Mouse (Mus musculus) left cerebral cortex, postnatal 10 days (tissue): ENCODE results near the gene Hist2h2ab. TPM values are rescaled to one million over a fixed set of nuclear protein-coding genes. Genes with fewer than 3 reads are reported as not detected.
A peak's percentile ranks its signal among the peaks of the same experiment; 100 is the strongest.
"Not testable (repeated sequence)": the region's sequence is repeated elsewhere in the genome, so short reads cannot be mapped to it uniquely, and the experiment has no call there.

ENCODE experiments used
- DNase-seq, 2 experiments: peaks; one replicate each; pipeline ENCODE4 v3.0.0; 2021 to 2022; ENCODE audit warnings: low spot score in 2 of 2, mixed read lengths in 1 of 2; ENCODE audit errors: extremely low spot score in 1 of 2
- intact Hi-C: fragments of 180-260 bp; cut with DNase I; formaldehyde crosslinking; loops from one replicate; pipeline ENCODE4 v1.15.1; 2025
- total RNA-seq, 2 experiments: library from RNA; stranded (reverse); gene quantifications; 2 replicates each; pipeline ENCODE4 v1.2.3; 2021

The Hist2h2ab gene
- 10 to 100 TPM; 13.8 to 16.7 TPM for total RNA-seq

GRCm38 (mm10) chr3:96219661-96220130 is at the start of gene Hist2h2ab, which contains the start of gene Bola1:
Gene Hist2h2ab, plus strand, starts transcription at chr3:96219865.
Gene Bola1, minus strand, starts transcription at chr3:96219709.
- intact Hi-C loops, result loop anchor here (10.0 kb wide), 1 partner anchor 255 kb away; no protein-coding TSS in a partner anchor
- DNase-seq, result peak; percentile 74 to 89

GRCm38 (mm10) chr3:96170276-96170675 is 49.4 kb upstream of the Hist2h2ab start:
- no peak for DNase-seq
- intact Hi-C loops, result no loop called here

- no peak for DNase-seq
- intact Hi-C loops, result no loop called here
Measured at GRCm38 (mm10) chr3:96170976-96171545, 48.6 kb upstream of the Hist2h2ab start.

DNA sequence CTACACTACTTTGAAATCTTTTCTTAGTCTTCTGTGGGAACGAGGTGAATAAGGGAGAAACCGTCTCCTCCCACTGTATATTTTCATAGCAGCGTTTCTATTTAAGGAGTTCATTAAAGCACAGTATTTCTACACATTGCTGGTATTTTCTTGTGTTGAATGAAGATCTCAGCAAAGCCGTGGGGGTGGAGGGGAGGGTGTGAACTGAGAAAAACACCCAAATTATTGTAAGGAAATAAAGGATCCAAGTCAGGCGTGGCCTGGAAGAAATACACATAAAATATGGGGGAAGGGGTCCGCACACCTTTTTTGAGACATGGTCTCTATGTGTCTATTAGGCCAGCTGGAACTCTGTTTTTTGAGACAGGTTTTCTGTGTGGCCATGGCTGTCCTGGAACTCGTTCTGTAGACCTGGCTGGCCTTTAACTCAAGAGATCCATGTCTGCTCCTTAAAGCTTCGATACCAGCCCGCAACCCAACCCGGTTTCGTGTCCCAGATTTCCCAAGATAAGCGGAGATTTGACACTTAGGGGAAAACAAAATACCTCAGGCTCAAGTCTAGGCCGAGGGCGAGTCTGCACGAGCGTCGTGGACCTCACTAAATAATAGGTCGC is 48.0 kb upstream of the Hist2h2ab start:
- intact Hi-C loops, result no loop called here

GRCm38 (mm10) chr3:96172197-96173178 is 47.2 kb upstream of the Hist2h2ab start, which contains the start of gene Sf3b4:
Gene Sf3b4, plus strand, starts transcription at chr3:96172332.
- peak; percentile 83 to 90 for DNase-seq

More for the DNA sequence above, 48.0 kb upstream of the Hist2h2ab start:
- no peak for DNase-seq

DNA sequence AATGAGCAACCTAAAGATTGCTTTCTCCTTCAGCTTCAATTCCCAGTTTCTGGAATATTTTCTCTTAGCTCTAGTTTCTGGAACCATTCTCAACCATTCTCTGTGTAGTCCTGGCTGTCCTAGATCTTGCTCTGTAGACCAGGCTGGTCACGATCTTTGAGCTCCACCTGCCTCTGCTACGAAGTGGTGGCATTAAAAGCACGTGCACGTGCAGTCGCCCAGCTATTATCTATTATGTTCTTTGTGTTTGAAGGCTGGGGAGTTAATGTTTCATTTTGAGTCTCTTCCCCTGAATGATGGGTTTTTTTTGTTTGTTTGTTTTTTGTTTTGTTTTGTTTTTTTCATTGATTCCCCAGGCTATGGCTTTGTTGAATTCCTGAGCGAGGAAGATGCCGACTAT is 46.5 kb upstream of the Hist2h2ab start:
- intact Hi-C loops, result no loop called here
- no peak for DNase-seq

More at GRCm38 (mm10) chr3:96172197-96173178, 47.2 kb upstream of the Hist2h2ab start, which contains the start of gene Sf3b4:
- intact Hi-C loops, result no loop called here

DNA sequence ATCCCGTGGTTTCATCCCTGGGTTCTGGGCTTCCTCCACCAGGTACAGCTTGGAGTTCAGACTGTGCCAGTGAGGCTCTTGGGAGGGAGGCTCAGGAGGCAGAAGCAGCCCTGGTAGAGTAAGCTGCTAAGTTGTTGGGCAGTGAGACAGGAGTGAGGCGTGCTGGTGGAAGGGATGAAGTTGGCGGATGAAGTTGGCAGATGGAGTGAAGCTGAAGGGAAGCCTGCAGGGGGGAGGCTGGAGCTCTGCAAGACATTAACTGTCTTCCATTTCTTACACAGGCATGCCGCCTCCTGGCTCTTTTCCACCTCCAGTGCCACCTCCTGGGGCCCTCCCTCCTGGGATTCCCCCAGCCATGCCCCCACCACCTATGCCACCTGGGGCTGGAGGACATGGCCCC is 45.6 kb upstream of the Hist2h2ab start:
- DNase-seq, intact Hi-C loops: not testable (repeated sequence)

GRCm38 (mm10) chr3:96175251-96175650 is 44.4 kb upstream of the Hist2h2ab start:
- intact Hi-C loops, result no loop called here
- DNase-seq, result no peak

- intact Hi-C loops, result no loop called here
- no peak for DNase-seq
Measured at GRCm38 (mm10) chr3:96178427-96178826, 41.2 kb upstream of the Hist2h2ab start.

GRCm38 (mm10) chr3:96178902-96179301 is 40.8 kb upstream of the Hist2h2ab start:
- intact Hi-C loops, result no loop called here
- no peak for DNase-seq

DNA sequence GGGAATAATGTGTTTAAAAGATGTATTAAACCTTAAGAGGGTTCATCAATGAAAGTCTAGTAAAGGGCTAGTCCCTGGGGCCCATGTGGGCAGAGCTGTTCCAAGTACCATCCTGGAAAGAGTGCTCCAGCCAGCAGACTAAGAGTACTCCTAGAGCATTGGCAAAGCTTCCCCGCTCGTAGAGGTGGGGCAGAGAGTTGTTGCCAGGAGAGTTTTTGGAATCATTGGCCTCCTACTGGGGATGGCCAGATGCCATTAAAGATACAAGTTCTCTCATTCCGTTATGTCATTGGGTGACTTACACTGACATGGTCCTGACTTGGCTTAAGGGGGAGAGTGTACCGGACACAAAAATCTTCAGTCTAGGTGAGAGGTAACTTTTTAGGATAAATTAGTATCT is 40.1 kb upstream of the Hist2h2ab start:
- intact Hi-C loops, result no loop called here

GRCm38 (mm10) chr3:96180727-96181477 is 38.8 kb upstream of the Hist2h2ab start, which contains the start of gene Sv2a:
Gene Sv2a, plus strand, starts transcription at chr3:96181151.
- peak; percentile 71 to 89 for DNase-seq
- intact Hi-C loops, result no loop called here

More for the DNA sequence above, 40.1 kb upstream of the Hist2h2ab start:
- no peak for DNase-seq

DNA sequence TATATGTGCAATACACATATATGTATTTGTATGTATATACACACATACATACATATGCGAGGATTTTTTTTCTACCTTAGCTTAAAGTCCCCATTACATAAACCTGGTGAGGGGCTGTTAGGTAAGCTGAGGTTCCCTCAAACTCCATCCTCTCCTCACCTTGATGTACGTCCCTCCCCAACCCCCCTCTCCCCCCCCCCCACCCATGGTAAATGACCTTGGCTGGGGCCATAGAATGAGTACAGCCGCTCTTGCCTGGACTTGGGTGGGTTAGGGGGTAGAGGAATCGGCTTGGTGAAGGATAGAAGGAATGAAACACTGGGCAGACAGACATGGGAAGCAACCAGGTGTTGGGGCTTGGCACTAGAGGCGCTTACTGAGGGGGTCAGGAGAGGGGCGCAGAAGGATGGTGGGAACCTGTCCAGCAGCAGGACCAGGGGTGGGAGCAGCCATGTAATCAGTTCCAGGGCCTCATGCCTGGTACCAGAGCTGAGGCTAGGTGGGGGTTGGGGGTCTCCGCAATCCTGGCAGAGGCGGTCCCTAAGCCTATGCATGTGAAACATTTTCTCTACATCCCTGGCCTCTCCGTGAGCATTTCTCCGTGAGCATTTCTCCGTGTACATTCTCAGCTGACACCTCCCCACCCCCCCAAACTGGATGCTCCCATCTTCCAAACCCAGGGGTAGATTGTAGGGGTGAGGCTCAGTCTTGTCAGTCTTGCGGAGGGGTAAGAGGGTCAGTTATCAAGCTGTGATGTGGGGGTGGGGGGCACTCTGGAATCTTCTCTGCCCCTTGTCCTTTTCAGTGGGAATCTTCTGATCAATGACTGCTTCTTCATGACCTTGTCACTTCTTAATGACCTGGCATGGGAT is 37.9 kb upstream of the Hist2h2ab start:
- peak in 1 of 2 experiments; percentile 50 for DNase-seq
- intact Hi-C loops, result no loop called here

- intact Hi-C loops, result no loop called here
- DNase-seq, result no peak
Measured at GRCm38 (mm10) chr3:96182382-96182776, 37.3 kb upstream of the Hist2h2ab start.

GRCm38 (mm10) chr3:96192977-96193376 is 26.7 kb upstream of the Hist2h2ab start:
- intact Hi-C loops, result no loop called here
- peak in 1 of 2 experiments; percentile 18 for DNase-seq

DNA sequence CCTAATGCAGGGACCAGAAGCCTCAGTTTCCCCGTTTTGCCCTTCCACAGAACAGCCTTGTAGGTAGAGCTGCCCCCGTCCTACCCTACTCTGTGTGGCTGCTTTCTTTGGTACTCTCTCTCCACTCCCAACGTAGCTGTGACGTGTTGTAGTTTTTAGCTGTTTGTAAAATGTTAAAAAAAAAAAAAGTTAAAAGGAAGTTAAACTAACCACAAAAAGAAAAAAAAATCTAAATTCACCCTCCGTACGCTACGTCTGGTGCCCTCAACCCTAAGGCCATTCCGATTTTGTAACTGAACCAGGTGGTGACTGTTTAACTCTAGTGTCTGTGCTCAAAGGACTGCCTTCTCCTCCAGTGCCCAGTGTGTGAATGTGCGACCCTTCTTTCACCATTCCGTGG is 24.7 kb upstream of the Hist2h2ab start:
- intact Hi-C loops, result no loop called here
- DNase-seq, result no peak

DNA sequence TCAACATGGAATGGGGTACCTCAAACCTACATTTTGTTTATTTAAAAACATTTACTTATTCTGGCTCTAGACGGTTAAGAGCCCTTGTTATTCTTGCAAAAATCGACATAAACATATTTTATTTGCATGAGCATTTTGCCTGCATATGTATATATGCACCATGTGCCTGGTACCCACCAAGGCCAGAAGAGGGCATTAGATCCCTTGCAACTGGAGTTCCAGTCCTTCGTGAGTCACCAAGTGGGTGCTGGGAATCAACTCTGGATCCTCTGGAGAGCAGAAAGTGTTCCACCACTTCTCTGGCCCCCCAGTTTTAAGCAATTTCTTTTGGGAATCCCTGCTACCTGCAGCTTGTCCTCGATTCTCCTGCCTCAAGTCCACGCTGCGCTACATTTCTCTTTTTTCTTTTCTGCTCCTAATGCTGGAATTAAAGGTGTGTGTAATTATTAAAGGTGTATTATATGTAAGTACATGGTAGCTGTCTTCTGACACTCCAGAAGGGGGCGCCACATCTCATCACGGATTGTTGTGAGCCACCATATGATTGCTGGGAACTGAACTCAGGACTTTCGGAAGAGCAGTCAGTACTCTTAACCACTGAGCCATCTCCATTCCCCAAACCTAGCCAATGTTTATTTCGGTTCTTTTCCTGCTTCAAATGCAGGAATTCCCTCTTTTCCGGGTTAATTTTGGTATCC is 23.9 kb upstream of the Hist2h2ab start:
- DNase-seq, result peak in 1 of 2 experiments; percentile 47
- intact Hi-C loops, result no loop called here
